Mouse (Mus musculus) kidney, adult 2 months (tissue): ENCODE measurements around the gene Lfng.

Experiments
- CTCF ChIP-seq: fragments of 200-500 bp; conservative IDR thresholded peaks from 2 replicates; pipeline ENCODE4 v1.5.1; 2011; ENCODE audit warnings: low read depth, mild to moderate bottlenecking, control low read depth, low read length, moderate library complexity, mixed read lengths; ENCODE audit not compliant: insufficient read depth, insufficient read length
- POLR2A ChIP-seq: fragments of 200-500 bp; IDR thresholded peaks from one replicate; pipeline ENCODE4 v1.6.1; 2011; ENCODE audit warnings: low read depth, low read length, control low read depth

GRCm38 (mm10) chr5:140611611-140612185 lies 4.6 kb downstream of the Lfng start:
- TF ChIP-seq CTCF: no peak
- TF ChIP-seq POLR2A: no peak
